Mouse (Mus musculus) lung, postnatal 0 days (tissue): Measurements from ENCODE around the gene Nploc4.

Experiments
- CTCF ChIP-seq: IDR thresholded peaks from 2 replicates; pipeline ENCODE4 v1.5.1; 2016; ENCODE audit warnings: antibody characterized with exemption, mild to moderate bottlenecking
- EP300 ChIP-seq: IDR thresholded peaks from 2 replicates; pipeline ENCODE4 v1.6.1; 2016; ENCODE audit warnings: antibody characterized with exemption, mild to moderate bottlenecking, control low read depth

- TF ChIP-seq CTCF: no peak
- no peak for TF ChIP-seq EP300
Observed at GRCm38 (mm10) chr11:120399319-120399718, 38.2 kb downstream of the Nploc4 start.
